Mouse (Mus musculus) E14TG2a.4 (cell line): ENCODE measurements around the gene Gdf15.

ENCODE experiments used
- CTCF ChIP-seq: conservative IDR thresholded peaks from 2 replicates; pipeline ENCODE4 v1.5.1; 2014; ENCODE audit warnings: low read length
- NANOG ChIP-seq: IDR thresholded peaks from 2 replicates; pipeline ENCODE4 v1.6.1; 2014; ENCODE audit warnings: borderline replicate concordance, low read length, mixed read lengths
- POU5F1 ChIP-seq: IDR thresholded peaks from 2 replicates; pipeline ENCODE4 v1.6.1; 2014; ENCODE audit warnings: low read length, borderline replicate concordance

DNA sequence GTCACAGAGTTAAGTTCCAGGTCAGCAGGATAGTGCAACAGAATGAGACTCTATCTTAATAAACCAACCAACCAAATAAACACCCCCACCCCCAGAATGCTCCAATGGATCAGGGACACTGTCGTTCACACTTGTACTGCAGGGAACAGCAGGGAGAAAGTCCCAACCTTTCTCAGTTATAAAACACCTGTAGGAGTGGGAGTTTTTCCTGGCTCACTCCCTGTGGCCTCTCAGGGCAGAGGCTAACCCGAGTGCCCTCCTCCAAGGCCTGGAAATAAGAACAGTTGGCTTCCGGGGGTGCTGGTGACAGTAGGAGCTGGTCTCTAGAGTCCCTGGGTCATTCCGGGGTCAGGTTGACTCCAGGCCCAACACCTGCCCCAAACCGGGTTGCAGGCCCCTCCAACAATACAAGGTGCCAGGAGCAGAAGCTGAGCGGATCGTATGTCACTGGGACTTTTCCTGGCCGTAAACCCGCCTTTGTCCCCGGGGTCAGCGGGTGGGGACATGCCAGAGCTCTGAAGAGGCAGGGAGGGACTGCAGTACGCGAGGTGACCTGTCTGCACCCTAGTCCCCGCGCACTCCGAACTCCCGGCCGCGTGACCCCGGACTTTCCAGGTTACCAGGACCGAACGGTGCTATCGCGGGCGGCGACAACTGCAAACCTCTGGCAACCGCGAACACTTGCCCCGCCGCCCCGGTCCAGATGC lies 26.8 kb upstream of the Gdf15 start:
- no peak for TF ChIP-seq CTCF
- TF ChIP-seq NANOG, result no peak
- TF ChIP-seq POU5F1, result no peak
